Mouse (Mus musculus) adrenal gland, adult 2 months (tissue): ENCODE measurements around the gene Uso1. TPM values are rescaled to one million over a fixed set of nuclear protein-coding genes. Genes with fewer than 3 reads are reported as not detected.

Source experiments
- DNase-seq: peaks from one replicate; pipeline ENCODE4 v3.0.0; 2021
- polyA plus RNA-seq: library from polyadenylated mRNA; depleted of rRNA; stranded (reverse); fragments of >200 nt; gene quantifications from 2 replicates; pipeline ENCODE4 v1.2.3, GENCODE M21; 2012
- total RNA-seq, 2 experiments: library from RNA; stranded (reverse); gene quantifications; 2 replicates each; pipeline ENCODE4 v1.2.3; 2021

Uso1 gene
- total and polyA plus RNA-seq, 3 experiments: 35.4 to 113 (median 88.8) TPM

- DNase-seq: peak; percentile 66
Measured at GRCm38 (mm10) chr5:92195716-92196115, 58.0 kb downstream of the Uso1 start.

GRCm38 (mm10) chr5:92196895-92197811 is 59.4 kb downstream of the Uso1 start:
- DNase-seq: peak; percentile 64

DNA sequence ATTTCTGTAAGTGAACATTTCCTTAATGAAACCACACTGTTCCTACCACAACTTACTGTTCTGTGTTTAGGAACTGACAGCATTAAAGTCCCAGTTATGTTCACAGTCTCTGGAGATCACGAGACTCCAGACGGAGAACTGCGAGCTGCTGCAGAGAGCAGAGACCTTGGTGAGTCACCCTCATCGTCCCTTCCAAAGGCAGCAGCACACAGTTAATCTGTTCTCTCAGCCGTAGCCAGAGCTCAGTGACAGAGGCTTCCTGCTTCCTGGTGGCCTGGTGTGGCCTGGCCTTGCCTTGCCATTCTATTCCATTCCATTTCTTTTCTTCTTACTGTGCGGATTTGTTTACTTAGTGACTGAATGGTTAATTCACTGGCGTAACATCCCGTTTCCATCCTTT is 60.5 kb downstream of the Uso1 start:
- DNase-seq: peak; percentile 73

DNA sequence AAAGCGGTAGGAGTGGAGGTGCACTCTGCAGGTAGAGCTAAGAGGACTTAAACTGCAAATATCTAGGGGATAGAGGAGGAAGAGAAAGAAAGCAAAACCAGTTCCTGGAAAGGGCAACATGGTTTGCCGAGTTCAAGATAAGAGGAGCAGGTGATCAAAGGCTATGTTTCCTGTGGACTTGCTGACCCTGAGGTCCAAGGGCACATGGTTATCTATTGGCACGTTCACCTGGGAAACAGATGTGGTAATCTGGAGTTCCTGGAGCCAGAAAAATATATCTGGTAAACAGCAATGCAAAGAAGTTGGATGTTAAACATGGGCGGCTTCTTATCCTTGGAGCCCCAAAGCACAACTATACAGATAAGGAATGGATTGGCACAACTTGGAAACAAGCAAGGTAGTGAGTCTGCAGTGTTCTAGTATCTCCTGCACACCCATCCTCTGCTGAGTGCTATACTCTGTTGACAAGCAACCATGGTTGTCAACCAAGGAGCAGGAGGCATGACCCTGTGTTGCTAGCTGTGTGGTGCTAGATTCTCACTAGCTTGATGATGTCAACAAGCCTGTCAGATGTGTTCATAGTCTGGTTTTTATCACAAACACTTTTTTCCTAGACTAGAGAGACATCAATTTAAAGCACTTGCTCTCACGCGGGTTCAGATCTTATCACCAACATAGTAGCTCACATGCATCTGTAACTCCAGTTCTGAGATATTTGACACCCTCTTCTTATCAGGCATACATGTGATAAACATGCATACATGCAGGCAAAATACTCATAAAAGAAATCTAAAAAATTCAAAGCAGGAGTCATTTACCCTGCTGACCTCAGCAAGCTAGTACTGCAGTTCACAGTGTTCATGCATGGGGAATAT is 66.7 kb downstream of the Uso1 start:
- DNase-seq: no peak

- DNase-seq: no peak
Measured at GRCm38 (mm10) chr5:92205184-92205583, 67.4 kb downstream of the Uso1 start.

DNA sequence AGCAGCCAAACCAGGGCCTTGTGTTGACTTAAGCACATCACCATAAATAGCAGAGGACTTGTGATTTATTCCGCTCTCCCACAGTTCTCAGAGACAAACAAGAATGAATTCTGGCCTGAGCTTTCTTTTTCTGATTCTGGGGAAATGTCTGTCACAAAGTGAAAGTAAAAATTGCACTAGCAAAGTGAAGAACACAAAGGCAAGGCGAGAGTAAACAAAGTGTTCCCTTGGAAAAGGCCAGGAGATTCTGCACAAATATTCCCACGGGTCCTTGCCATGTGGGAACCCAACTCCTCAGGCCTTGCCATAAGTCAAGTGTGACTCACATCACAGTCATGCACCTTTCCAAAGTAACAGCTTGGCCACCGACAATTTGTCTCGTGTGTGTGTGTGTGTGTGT is 68.0 kb downstream of the Uso1 start:
- peak; percentile 32 for DNase-seq

- no peak for DNase-seq
Measured at GRCm38 (mm10) chr5:92206121-92206520, 68.4 kb downstream of the Uso1 start.

GRCm38 (mm10) chr5:92210205-92210604 is 72.5 kb downstream of the Uso1 start:
- no peak for DNase-seq

DNA sequence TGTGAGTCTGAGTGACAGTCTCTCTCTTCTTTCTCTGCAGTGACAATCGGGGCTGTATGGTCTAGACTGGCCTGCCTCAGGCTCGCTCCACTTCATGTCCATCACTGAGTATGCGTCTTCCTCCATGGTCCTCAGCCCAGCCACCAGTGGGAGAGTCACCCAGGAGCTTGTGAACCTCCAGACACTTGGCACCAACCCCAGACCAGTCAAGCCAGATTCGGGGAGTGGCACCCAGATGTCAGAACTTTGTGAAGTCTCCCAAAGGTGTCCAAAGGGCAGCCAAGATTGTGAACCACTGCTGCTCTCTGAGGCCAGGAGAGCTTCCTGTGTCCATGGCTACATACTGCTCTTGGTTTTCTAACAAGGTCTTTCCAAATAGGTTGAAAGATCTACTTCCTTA is 74.5 kb downstream of the Uso1 start:
- no peak for DNase-seq

- no peak for DNase-seq
Measured at GRCm38 (mm10) chr5:92215308-92215707, 77.6 kb downstream of the Uso1 start, which contains the start of gene U90926. U90926 (minus strand) TSS chr5:92215408.

DNA sequence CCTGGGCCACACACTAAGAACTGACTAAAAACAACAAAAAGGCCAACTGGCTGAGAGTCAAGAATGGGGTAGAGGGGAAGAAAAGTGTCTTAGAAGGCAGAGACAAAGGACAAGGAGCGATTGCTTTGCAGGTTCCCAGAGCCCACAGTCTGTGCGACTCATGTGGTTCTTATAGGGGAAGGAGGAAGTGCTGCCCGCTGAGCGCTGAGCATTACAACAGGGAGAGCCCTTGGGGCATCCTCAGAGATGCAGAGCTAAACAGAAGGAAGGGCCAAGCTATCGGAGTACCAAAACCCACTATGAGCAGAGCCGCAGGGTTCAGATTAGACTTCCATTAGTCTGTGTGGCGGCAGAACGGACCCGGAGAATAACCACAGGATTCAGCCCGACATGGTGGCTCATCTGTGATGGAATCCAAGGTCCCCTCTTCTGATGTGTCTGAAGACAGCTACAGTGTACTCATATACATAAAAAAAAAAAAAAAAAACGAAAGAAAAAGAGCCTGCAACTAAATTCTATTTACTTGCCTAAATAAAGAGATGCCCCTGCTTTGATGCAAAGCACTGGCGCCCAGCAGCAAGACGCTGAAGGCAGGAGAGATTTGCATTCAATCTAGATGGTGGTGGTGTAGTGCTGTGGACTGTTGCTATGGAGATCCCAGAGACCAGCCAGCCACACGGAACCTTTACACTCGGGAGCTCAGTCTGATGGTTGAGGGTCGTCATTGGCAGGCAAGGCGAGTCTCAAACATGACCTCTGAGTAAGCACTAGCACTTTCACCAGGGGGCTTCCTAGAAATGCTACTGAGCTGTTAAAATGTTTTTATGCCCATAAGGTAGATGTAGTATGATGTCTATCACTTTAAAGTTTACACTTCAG is 81.4 kb downstream of the Uso1 start:
- DNase-seq: no peak

- no peak for DNase-seq
Measured at GRCm38 (mm10) chr5:92219826-92220225, 82.1 kb downstream of the Uso1 start.

DNA sequence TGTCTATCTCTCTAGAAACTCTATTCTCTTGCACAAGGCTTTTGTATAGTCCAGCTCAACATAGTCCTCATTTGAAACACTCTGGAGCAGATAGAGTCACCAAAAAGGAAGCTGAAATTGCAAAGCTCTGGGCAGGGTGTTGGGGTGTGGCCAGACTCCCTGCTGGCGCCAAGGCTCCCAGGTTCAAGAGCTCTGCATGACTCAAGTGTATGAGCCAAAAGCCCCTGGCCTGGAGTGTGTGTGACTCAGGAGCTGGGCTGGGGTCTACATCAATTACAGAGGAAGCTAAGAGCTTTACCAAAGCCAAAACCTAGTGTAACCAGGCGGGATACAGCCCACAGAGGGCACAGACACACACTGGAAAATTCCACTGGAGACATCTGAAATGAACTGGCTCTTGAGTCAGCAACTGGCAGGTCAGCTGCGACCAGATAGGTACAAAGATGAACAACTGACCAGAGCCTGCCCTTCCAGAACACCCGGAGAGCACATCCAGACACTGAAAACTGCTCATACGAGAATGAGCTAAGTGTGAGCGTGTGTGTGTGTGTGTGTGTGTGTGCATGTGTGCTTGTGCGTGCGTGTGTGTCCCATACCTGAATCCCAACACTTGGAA is 82.7 kb downstream of the Uso1 start:
- DNase-seq: no peak

GRCm38 (mm10) chr5:92227782-92228181 is 90.0 kb downstream of the Uso1 start:
- no peak for DNase-seq

DNA sequence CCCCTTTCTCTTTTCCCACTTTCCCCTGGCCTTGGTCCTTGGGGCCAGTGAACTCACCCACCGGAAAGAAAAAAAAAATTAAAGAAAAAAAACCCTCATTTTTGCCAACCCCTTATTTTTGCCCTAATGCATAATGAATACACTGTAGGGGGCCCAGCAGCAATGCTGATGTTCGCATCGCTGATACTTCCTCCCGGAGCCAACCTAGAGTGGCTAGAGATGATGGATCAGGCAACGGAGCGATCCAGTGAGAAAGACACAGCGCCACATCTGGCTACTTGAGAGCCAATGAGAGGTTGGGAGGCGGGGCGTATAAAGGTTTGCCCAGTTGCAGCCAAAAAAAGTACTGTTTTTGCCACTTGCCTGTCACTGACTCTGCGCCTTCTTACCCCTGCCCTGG is 91.0 kb downstream of the Uso1 start:
- no peak for DNase-seq

DNA sequence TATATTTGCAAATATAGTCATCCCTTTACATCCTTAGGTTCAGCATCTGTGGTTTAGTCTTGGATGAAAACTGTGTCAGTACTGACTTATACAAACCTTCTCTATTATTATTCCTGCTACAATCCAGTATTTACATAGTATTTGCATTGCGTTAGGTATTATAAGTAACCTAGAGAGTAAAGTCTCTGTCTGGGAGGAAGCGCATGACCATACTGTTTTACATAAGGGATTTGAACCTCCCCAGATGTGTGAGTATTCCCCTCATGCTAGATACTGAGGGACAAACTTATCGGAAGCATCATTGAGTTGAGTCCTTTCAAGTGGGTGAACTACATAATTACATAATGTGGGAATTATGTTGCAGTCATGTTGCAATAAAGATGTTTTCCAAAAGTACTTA is 91.8 kb downstream of the Uso1 start:
- DNase-seq: no peak

DNA sequence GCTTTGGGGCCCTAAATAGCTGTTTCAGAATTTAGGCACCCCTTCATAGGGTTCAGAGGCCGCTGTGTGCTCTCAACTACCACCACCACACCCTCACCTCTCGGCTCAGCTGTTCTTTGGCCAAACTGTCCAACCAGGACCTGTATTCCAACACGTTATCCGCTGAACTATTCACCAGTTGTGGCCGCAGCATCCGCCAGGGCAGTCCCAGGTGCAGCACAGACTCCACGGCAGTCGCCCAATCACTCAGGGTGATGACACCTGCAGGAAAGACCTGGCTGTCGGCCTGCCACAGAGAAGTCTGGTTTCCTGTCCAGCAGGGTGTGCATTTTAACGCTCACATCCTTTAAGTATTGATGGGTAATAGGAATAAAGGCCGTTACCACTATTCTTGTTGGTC is 92.6 kb downstream of the Uso1 start:
- DNase-seq: no peak

DNA sequence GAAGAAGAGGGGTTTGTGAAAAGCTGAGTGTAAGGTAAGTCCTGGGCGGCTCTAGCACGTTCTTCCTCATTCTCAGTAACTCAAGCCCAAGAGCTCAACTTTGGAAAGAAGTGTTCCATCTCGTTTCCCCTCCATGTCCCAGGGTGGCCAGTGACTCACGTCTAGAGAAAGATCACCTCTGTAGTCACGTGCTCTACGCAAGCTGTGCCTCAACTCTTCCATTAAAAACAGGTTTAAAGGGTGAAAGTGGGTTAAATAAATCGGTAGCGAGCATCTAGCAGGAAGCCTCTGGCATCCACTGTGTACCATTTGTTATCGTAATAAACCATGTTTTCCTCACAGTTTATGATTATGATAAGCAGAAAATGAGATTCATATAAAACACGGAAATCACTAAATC is 94.1 kb downstream of the Uso1 start:
- DNase-seq: no peak

- no peak for DNase-seq
Measured at GRCm38 (mm10) chr5:92233366-92233765, 95.6 kb downstream of the Uso1 start.

DNA sequence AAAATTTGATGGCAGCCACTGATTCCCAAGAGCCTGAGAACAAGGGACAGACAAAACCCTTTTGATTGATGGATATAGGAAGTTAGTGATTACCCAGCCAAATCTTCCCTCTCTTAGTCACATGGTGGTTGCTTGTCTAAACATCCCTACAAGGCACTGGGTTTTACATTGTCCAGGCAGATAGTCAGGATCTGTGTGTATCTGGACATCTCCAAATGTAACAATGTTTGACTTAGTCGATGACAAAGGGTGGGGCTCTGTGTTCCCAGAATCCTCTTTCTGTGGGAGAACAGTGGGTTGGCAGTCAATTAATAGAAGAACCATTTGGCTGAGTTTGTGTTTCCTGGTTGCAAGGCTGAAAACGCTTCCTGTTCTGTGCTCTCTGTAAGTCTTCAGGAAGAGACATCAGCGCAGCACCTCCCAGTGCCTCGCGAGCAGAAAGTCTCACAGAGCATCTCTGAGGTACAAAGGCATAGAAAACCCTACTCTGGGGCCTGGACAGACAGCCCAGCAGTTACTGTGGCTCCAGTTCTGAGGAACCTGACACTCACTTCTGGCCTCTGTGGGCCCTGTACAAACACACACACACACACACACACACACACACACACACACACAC is 97.3 kb downstream of the Uso1 start:
- no peak for DNase-seq
